Mouse (Mus musculus) splenic B cell, adult 2 months (primary cell): ENCODE measurements around the gene BC107364.
"Not testable (repeated sequence)": the region's sequence is repeated elsewhere in the genome, so short reads cannot be mapped to it uniquely, and the experiment has no call there.

Source experiments
- DNase-seq: peaks from one replicate; pipeline ENCODE4 v3.0.0-alpha.2; 2011; ENCODE audit warnings: low read depth, low spot score
- H3K27me3 ChIP-seq: 2 replicates; pipeline ENCODE4 v1.6.1; 2012; ENCODE audit warnings: mild to moderate bottlenecking, low read length, moderate library complexity, mixed read lengths; ENCODE audit not compliant: control insufficient read depth, poor library complexity, insufficient read depth, severe bottlenecking
- H3K36me3 ChIP-seq: 2 replicates; pipeline ENCODE4 v1.6.1; 2012; ENCODE audit warnings: mild to moderate bottlenecking, low read length, moderate library complexity, mixed read lengths; ENCODE audit not compliant: control insufficient read depth, poor library complexity, insufficient read depth, severe bottlenecking

BC107364 gene

DNA sequence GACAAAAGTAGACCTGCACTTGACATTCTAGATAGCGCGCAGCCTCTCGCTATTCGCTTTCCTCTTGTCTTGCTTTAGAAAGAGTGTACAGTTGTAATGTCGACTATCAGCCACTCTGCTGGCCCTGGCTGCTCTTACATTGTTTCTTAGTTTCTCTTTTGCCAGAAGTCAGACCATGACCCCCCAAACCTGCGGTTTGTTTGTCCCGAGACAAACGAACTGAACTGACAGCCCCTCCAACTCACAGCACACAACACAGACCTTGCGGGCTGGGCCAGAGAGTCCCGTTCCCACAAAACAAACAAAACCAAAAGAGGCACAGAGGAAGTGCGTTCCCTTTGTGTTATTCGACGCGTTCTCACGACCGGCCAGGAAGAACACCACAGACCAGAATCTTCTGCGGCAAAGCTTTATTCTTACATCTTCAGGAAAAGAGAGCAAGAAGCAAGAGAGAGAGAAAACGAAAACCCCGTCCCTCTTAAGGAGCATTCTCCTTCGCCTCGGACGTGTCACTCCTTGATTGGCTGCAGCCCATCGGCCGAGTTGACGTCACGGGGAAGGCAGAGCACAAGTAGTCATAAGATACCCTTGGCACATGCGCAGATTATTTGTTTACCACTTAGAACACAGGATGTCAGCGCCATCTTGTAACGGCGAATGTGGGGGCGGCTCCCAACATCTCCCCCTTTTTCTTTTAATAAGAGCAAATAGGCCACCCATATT, 37.0 kb upstream of the BC107364 start:
- DNase-seq, H3K27me3 ChIP-seq, H3K36me3 ChIP-seq: not testable (repeated sequence)

DNA sequence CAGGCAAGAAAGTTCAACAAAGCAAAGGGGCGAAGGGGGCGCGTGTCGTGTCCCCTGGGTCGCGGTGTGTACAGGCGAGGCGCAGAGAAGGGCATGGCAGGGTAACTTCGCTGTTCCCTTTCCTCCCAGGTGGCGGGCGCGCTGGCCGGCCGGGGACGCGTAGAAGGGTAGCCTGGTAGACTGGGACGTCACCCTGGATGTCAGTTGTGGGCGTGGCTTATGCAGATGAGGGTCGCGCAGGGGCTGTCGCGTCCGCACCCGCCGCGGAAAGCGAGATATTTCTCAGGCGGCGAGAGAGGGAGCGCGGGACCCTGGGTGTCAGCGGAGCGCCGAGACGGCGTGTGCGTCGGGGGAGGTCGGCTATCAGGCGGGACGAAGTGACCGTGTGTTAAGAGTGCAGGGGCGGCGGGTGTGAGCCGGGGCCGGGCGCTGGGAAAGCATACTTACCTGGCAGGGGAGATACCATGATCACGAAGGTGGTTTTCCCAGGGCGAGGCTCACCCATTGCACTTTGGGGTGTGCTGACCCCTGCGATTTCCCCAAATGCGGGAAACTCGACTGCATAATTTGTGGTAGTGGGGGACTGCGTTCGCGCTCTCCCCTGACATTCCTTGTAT, 36.3 kb upstream of the BC107364 start:
- not testable (repeated sequence) for H3K36me3 ChIP-seq, H3K27me3 ChIP-seq, DNase-seq

DNA sequence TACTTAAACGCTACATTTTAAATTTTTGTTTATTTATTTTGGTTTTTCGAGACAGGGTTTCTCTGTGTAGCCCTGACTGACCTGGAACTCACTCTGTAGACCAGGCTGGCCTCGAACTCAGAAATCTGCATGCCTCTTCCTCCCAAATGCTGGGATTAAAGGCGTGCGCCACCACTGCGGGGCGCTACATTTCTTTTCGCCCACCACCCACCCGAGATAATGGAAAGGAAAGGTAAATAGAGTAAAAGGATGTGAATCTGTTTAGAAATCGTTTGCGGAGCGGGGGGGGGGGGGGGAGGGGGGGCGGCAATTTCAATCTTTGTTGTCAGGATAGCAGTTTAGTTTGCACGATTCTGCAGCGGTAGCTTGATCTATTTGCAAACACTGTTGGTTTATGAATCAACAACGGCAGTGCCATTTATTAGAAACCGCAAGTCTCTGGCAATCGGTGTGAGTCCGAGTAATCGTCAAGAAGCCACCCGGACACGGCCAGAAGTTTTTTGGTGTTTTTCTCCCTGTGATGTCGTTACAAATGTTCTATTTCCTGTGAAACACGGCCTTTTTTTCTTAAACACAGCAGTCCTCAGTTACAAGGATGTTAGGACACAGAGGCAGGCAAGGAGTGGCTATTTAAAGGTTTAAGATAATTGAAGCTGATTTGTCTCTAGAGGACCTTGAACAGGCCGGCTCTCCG, 35.6 kb upstream of the BC107364 start:
- no peaks in the 10 kb centered on the region for H3K27me3 ChIP-seq
- DNase-seq: peak; percentile 65
- H3K36me3 ChIP-seq: no peaks in the 10 kb centered on the region

DNA sequence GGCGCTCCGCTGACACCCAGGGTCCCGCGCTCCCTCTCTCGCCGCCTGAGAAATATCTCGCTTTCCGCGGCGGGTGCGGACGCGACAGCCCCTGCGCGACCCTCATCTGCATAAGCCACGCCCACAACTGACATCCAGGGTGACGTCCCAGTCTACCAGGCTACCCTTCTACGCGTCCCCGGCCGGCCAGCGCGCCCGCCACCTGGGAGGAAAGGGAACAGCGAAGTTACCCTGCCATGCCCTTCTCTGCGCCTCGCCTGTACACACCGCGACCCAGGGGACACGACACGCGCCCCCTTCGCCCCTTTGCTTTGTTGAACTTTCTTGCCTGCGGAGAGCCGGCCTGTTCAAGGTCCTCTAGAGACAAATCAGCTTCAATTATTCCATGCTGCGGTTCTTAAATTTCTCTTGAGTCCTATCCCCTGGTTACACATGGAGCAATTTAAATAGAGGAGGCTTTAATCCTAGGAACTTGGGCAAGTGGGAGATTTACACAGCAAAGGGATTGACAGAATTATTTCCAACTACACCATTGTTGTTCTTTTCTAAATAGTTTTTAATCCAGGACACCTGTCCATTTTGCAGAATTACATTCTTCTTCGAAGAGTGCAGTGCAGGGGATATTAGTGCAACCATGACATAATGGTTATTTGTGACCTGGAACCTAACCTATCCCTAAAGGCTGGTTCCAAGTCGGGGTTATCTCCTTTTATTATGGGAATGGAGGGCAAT, 34.9 kb upstream of the BC107364 start:
- H3K27me3 ChIP-seq: not testable (repeated sequence)

DNA sequence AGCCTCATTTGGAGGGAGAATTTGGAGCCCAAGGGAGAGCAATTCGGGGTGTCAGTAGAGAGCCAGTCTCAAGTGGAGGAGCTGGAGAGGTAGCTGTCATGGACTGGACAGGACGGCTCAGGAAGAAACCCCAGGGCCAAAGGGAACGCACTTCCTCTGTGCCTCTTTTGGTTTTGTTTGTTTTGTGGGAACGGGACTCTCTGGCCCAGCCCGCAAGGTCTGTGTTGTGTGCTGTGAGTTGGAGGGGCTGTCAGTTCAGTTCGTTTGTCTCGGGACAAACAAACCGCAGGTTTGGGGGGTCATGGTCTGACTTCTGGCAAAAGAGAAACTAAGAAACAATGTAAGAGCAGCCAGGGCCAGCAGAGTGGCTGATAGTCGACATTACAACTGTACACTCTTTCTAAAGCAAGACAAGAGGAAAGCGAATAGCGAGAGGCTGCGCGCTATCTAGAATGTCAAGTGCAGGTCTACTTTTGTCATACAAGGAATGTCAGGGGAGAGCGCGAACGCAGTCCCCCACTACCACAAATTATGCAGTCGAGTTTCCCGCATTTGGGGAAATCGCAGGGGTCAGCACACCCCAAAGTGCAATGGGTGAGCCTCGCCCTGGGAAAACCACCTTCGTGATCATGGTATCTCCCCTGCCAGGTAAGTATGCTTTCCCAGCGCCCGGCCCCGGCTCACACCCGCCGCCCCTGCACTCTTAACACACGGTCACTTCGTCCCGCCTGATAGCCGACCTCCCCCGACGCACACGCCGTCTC, 34.1 kb upstream of the BC107364 start:
- not testable (repeated sequence) for H3K36me3 ChIP-seq, DNase-seq, H3K27me3 ChIP-seq

More for the DNA sequence above, 34.9 kb upstream of the BC107364 start:
- DNase-seq: peak; percentile 39
- H3K36me3 ChIP-seq: not testable (repeated sequence)

DNA sequence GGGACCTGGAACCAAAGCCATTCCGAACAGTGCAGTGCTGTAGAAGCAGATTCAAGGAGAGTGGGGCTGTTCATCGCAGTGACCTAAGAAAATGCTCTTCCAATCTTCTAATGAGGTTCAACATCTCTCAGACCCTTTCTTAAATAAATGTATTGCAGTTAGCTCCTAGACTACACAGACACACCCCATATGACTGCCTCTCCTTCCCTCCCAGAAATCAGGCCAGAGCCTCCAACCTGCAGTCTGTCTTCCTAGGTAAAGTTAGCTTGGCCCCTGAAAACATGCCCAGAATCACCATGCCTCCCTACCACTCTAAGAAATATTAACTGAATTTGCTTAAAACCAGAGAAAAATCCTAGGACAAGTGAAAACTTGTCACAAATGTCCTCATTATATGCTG, 33.3 kb upstream of the BC107364 start:
- no peaks in the 10 kb centered on the region for H3K36me3 ChIP-seq
- H3K27me3 ChIP-seq: no peaks in the 10 kb centered on the region
- no peak for DNase-seq

DNA sequence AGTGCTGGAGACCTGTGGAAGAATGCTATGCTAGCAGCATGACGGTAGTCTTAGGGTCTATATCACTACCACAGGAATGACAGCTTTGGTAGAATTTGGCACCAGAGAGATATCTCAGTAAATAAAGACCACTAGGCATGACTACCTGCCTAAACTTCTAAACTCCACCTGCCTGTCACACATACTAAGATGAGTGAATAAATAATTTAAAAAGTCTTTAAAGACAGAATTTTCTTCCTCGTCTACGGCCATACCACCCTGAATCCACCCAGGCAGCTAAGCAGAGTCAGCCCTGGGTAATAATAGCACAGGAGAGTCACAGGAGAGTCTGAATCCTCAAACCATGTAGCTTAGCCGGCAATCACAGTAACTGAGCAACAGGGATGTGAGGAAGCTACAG, 32.8 kb upstream of the BC107364 start:
- Histone ChIP-seq H3K27me3 (no peaks in the 10 kb centered on the region), H3K36me3 (no peaks in the 10 kb centered on the region)

DNA sequence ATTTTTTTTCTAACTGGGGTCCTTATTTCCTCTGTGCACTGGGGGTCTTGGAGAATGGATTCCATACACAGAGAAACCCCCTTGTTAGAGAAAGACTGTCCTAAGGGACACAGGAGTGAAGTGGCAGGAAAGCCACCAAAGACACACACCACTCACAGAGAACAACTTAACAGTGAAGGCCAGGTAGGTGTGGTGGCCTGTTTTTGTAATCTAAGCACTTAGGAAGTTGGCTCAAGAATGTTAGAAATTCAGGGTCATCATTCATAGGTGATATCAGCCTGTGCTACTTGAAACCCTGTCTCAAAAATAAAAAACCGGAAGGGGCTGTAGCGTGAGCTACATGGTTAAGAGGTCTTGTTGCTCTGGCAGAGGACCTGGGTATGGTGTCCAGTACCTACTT, 31.8 kb upstream of the BC107364 start:
- H3K27me3 ChIP-seq: no peaks in the 10 kb centered on the region
- DNase-seq: no peak
- no peaks in the 10 kb centered on the region for H3K36me3 ChIP-seq

More for the DNA sequence above, 32.8 kb upstream of the BC107364 start:
- no peak for DNase-seq

DNA sequence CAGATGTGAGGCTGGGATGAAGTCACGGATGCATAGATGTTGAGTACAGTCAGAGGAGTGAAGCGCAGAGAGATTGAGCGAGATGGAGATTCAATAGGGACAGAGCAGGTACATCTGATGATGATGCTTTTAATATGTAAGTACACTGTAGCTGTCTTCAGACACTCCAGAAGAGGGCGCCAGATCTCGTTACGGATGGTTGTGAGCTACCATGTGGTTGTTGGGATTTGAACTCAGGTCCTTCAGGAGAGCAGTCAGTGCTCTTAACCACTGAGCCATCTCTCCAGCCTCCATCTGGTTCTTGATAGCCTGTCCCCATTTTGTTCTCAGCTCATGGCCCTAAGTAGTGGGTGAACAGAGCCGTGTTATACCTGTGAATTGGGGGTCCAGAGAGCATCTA, 30.9 kb upstream of the BC107364 start:
- not testable (repeated sequence) for DNase-seq, H3K27me3 ChIP-seq, H3K36me3 ChIP-seq

DNA sequence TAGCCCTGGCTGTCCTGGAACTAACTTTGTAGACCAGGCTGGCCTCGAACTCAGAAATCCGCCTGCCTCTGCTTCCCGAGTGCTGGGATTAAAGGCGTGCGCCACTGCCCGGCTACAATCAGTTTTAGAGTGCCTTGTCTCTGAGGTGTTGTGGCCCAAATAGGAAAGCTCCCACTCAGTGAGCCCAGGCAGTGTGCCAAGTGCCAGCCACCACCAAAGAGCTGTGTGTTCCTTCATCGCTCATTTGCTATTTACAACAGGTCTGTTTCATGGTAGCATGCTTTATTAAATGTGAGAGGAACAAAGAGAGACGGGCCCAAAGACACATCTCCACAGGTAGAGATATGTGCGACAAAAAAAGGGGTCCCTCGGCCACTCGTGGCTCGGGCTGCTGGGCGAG, 30.3 kb upstream of the BC107364 start:
- no peaks in the 10 kb centered on the region for H3K36me3 ChIP-seq
- no peaks in the 10 kb centered on the region for H3K27me3 ChIP-seq
- DNase-seq: no peak

DNA sequence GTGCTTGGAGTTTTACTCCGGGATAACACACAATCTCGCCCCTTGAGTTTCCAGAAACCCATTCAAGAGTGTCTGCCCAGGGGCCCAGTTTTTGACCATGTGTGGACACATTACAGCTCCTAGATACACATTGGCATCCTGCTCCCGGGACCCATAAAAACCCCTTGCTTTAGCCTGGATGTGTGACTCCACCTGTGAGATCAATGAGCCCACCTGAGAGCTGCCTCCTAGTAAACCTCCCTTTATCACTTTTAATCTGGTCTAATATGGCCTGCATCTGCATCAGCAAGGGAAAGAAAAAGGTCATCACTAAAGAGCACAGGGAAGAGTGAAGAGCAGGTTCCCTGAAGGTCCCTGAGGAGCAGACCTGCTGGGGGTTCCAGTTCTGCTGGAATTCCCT, 29.8 kb upstream of the BC107364 start:
- no peak for DNase-seq
- H3K36me3 ChIP-seq: no peaks in the 10 kb centered on the region
- no peaks in the 10 kb centered on the region for H3K27me3 ChIP-seq

DNA sequence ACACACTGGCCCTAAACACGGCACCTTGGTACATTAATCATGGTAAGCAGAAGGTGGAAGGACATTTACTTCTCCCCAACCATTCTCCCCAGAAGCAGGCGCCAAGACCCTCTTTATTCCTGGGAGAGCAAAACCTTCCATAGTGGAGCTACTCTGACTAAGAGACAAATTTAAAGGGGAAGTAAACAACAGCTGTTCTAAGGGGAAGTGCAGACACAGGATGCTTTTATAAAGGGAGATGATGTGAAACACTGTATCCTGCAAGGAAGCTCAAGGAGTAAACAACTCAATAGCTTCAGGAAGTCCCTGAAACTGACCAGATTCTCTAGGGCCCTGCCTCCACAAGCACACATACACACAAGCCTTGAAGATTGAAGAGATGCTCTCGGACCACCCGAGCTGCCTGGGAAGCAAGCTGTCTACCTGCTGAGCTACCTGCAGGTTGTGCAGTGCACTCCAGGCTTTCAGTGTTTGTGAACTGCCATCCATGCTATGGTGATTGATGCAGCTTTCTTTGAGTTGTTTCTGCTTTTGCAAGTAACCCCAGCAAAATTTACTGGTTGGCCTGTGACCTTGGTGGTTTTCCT, 28.7 kb upstream of the BC107364 start:
- Histone ChIP-seq H3K27me3 (no peaks in the 10 kb centered on the region), H3K36me3 (no peaks in the 10 kb centered on the region)
- no peak for DNase-seq

DNA sequence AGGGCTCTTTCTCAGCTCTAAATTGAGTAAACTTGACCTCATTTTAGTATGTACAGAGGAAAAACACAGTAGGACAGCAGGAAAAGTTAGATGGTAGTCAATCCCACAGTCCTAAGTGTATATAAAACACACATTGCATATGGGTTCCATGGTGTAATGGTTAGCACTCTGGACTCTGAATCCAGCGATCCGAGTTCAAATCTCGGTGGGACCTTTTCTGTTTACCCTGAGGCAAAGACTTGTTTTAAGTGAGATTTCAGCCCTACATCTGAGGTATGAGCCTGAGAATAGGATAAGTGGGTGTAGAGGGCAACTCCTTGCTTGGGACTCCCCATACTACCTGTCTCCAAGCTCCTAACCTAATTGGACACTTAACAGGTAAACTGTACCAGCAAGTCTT, 27.1 kb upstream of the BC107364 start:
- DNase-seq: no peak
- no peaks in the 10 kb centered on the region for H3K27me3 ChIP-seq
- no peaks in the 10 kb centered on the region for H3K36me3 ChIP-seq

DNA sequence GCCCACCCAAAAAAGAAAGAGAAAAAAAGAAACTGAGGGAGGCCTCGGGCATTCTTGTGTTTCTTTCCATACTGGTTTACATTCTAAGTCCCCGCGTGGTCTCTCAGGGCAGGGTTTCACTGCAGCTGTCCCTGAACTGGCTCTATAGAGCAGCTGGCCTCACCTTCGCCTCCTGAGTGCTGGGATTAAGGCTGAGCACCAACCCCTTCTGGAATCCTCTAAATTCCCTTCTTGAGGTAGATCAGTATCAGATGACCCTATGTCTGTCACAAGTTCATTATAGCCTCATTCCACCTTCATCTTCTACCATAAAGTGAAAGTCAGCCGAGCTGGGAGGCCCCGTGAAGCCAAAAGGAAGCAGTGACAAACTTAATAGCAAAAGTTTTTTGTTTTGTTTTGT, 25.5 kb upstream of the BC107364 start:
- Histone ChIP-seq H3K36me3 (no peaks in the 10 kb centered on the region), H3K27me3 (no peaks in the 10 kb centered on the region)
- no peak for DNase-seq
